Mouse (Mus musculus): ENCODE results near the gene 0610012G03Rik.
A peak's percentile ranks its signal among the peaks of the same experiment; 100 is the strongest.
"Not testable (repeated sequence)": the region's sequence is repeated elsewhere in the genome, so short reads cannot be mapped to it uniquely, and the experiment has no call there.

0610012G03Rik gene

GRCm38 (mm10) chr16:31948345-31948774, at the start of gene 0610012G03Rik, which contains the start of gene Ncbp2:
TSS of gene 0610012G03Rik (minus strand) at chr16:31948494.
TSS of gene Ncbp2 (plus strand) at chr16:31948513.
- peak; percentile 93 to 98 for DNase-seq (ENCODE audit: low spot score in 2 of 2)

- DNase-seq (ENCODE audit: low spot score in 2 of 2): no peak
Measured at GRCm38 (mm10) chr16:31996371-31996770, 48.1 kb upstream of the 0610012G03Rik start.

- DNase-seq (ENCODE audit: low spot score in 2 of 2): no peak
Measured at GRCm38 (mm10) chr16:31993946-31994345, 45.7 kb upstream of the 0610012G03Rik start.

- DNase-seq (ENCODE audit: low spot score in 2 of 2): no peak
Measured at GRCm38 (mm10) chr16:31993195-31993594, 44.9 kb upstream of the 0610012G03Rik start.

GRCm38 (mm10) chr16:31992039-31992438, 43.7 kb upstream of the 0610012G03Rik start:
- DNase-seq (ENCODE audit: low spot score in 2 of 2): no peak

GRCm38 (mm10) chr16:31980946-31981345, 32.7 kb upstream of the 0610012G03Rik start:
- DNase-seq (ENCODE audit: low spot score in 2 of 2): no peak

GRCm38 (mm10) chr16:31979501-31979900, 31.2 kb upstream of the 0610012G03Rik start:
- no peak for DNase-seq (ENCODE audit: low spot score in 2 of 2)

- DNase-seq (ENCODE audit: low spot score in 2 of 2): no peak
Measured at GRCm38 (mm10) chr16:31975258-31975657, 27.0 kb upstream of the 0610012G03Rik start.

- no peak for DNase-seq (ENCODE audit: low spot score in 2 of 2)
Measured at GRCm38 (mm10) chr16:31963224-31963623, 14.9 kb upstream of the 0610012G03Rik start.

GRCm38 (mm10) chr16:31947901-31948316, 385 bp downstream of the 0610012G03Rik start:
- no peak for DNase-seq (ENCODE audit: low spot score in 2 of 2)

- no peak for DNase-seq (ENCODE audit: low spot score in 2 of 2)
Measured at GRCm38 (mm10) chr16:31947333-31947732, 961 bp downstream of the 0610012G03Rik start.

GRCm38 (mm10) chr16:31945986-31946385, 2.3 kb downstream of the 0610012G03Rik start:
- not testable (repeated sequence) for DNase-seq (ENCODE audit: low spot score in 2 of 2)

GRCm38 (mm10) chr16:31945372-31945771, 2.9 kb downstream of the 0610012G03Rik start:
- DNase-seq (ENCODE audit: low spot score in 2 of 2): no peak

GRCm38 (mm10) chr16:31944698-31945255, 3.5 kb downstream of the 0610012G03Rik start:
- DNase-seq (ENCODE audit: low spot score in 2 of 2): no peak

GRCm38 (mm10) chr16:31943980-31944379, 4.3 kb downstream of the 0610012G03Rik start:
- DNase-seq (ENCODE audit: low spot score in 2 of 2): peak; percentile 65 to 82

- DNase-seq (ENCODE audit: low spot score in 2 of 2): no peak
Measured at GRCm38 (mm10) chr16:31940586-31940985, 7.7 kb downstream of the 0610012G03Rik start.

GRCm38 (mm10) chr16:31938856-31939255, 9.4 kb downstream of the 0610012G03Rik start:
- DNase-seq (ENCODE audit: low spot score in 2 of 2): no peak

GRCm38 (mm10) chr16:31936568-31936967, 11.7 kb downstream of the 0610012G03Rik start:
- DNase-seq (ENCODE audit: low spot score in 2 of 2): no peak

GRCm38 (mm10) chr16:31935091-31935979, 13.0 kb downstream of the 0610012G03Rik start:
- DNase-seq (ENCODE audit: low spot score in 2 of 2): no peak

GRCm38 (mm10) chr16:31934550-31935010, 13.7 kb downstream of the 0610012G03Rik start:
- DNase-seq (ENCODE audit: low spot score in 2 of 2): no peak

- DNase-seq (ENCODE audit: low spot score in 2 of 2): peak in 1 of 2 experiments; percentile 47
Measured at GRCm38 (mm10) chr16:31933751-31934549, 14.3 kb downstream of the 0610012G03Rik start, which contains the start of gene Pigz. TSS of gene Pigz (plus strand) at chr16:31933851.
